Mouse (Mus musculus) monocyte, adult 5-6 weeks (primary cell): Measurements from ENCODE around the gene Gm7075. TPM values are rescaled to one million over a fixed set of nuclear protein-coding genes. Genes with fewer than 3 reads are reported as not detected.
A peak's percentile ranks its signal among the peaks of the same experiment; 100 is the strongest.

Experiments
- ATAC-seq: fragments of 153-309, 156-312 bp; replicated peaks from 2 replicates; pipeline ENCODE4 v1.8.0; 2017; ENCODE audit warnings: mild to moderate bottlenecking; ENCODE audit not compliant: low TSS enrichment, insufficient number of reproducible peaks, severe bottlenecking, poor library complexity, low FRiP score
- total RNA-seq: library from RNA; stranded (forward); fragments of 200-1000, 200-491, 200-594 nt; gene quantifications from 3 replicates; pipeline ENCODE4 v1.2.3, GENCODE M21; 2017

Gene Gm7075
- total RNA-seq, 1 experiment from 2014 or later = not detected

- no peak for ATAC-seq
Measured at GRCm38 (mm10) chr10:63378948-63379680, 42.5 kb downstream of the Gm7075 start.

DNA sequence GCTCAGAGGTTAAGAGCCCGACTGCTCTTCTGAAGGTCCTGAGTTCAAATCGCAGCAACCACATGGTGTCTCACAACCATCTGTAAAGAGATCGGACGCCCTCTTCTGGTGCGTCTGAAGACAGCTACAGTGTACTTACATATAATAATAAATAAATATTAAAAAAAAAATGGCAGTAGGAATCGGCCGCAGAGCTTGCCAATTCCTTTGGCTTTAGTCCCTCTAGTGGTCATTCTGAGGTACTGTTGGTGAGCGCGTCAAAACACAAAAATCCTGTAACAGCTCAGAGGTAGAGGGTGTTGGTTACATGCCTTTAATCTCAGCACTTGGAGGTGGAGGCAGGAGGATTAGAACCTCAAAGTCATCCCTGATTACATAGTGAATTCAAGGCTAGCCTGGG is 44.1 kb downstream of the Gm7075 start:
- peak; percentile 70 for ATAC-seq

- ATAC-seq = no peak
Measured at GRCm38 (mm10) chr10:63376303-63376702, 45.3 kb downstream of the Gm7075 start.

Other genes with a start within 250 kb of the Gm7075 start
- gene Mypn, start 217.8 kb downstream of the Gm7075 start, total RNA-seq = 0.19 TPM in 1 of 3 replicates, not detected in the others
- 397 to 474 TPM (median 450 TPM) in 3 replicates for gene Herc4, start 178.0 kb downstream of the Gm7075 start, total RNA-seq
- 57.4 to 70.4 TPM (median 60.1 TPM) in 3 replicates for gene Sirt1, start 40.1 kb downstream of the Gm7075 start, total RNA-seq
- 0.53 to 7.0 TPM (median 0.95 TPM) in 3 replicates for gene Dnajc12, start 39.3 kb downstream of the Gm7075 start, total RNA-seq
- gene Ctnna3, start 8.3 kb upstream of the Gm7075 start, total RNA-seq = not detected in 3 replicates